Mouse (Mus musculus) intestine, embryonic 16.5 days (tissue): Measurements from ENCODE around the gene Olfr1357. TPM values are rescaled to one million over a fixed set of nuclear protein-coding genes. Genes with fewer than 3 reads are reported as not detected.
A peak's percentile ranks its signal among the peaks of the same experiment; 100 is the strongest.

Experiments used
- ATAC-seq: fragments of 200-750 bp; cut with Nextera tagmentation; 2 replicates; pipeline ENCODE4 v1.8.0; 2017; ENCODE audit warnings: moderate TSS enrichment, moderate library complexity
- H3K27ac ChIP-seq: fragments of 300-500 bp; sonication (generic); 2 replicates; pipeline ENCODE4 v1.5.1; 2014; ENCODE audit warnings: mild to moderate bottlenecking, low read length
- H3K27me3 ChIP-seq: fragments of 300-500 bp; sonication (generic); replicated peaks from 2 replicates; pipeline ENCODE4 v1.6.1; 2014; ENCODE audit warnings: low read length, control low read depth, mixed read lengths; ENCODE audit not compliant: control insufficient read depth, insufficient read depth
- H3K36me3 ChIP-seq: fragments of 300-500 bp; sonication (generic); 2 replicates; pipeline ENCODE4 v1.6.1; 2014; ENCODE audit warnings: low read length, control low read depth; ENCODE audit not compliant: control insufficient read depth, insufficient read depth
- H3K4me1 ChIP-seq: fragments of 300-500 bp; sonication (generic); 2 replicates; pipeline ENCODE4 v1.6.1; 2014; ENCODE audit warnings: low read length, control low read depth, mixed read lengths; ENCODE audit not compliant: control insufficient read depth, insufficient read depth
- H3K4me2 ChIP-seq: fragments of 300-500 bp; sonication (generic); 2 replicates; pipeline ENCODE4 v1.6.1; 2014; ENCODE audit warnings: low read depth, low read length, control low read depth
- H3K4me3 ChIP-seq: fragments of 300-500 bp; sonication (generic); 2 replicates; pipeline ENCODE4 v1.5.1; 2014; ENCODE audit warnings: mild to moderate bottlenecking, low read length
- H3K9ac ChIP-seq: fragments of 300-500 bp; sonication (generic); 2 replicates; pipeline ENCODE4 v1.6.1; 2014; ENCODE audit warnings: low read depth, low read length
- H3K9me3 ChIP-seq: fragments of 300-500 bp; sonication (generic); 2 replicates; pipeline ENCODE4 v1.6.1; 2016; ENCODE audit warnings: low read length, control low read depth; ENCODE audit not compliant: control insufficient read depth
- WGBS: fragments of 180-500 bp; shearing (Covaris S2); extraction: QIAGEN DNeasy Blood & Tissue Kit; methylation state at CpG from one replicate; pipeline ENCODE4 v1.1.7; 2014; 5-methylcytosine and 5-hydroxymethylcytosine counted together
- polyA plus RNA-seq: library from polyadenylated mRNA; unstranded; fragments of >200 nt; fragmentation: Nextera tagmentation; extraction: Ambion mirVana; gene quantifications from 2 replicates; pipeline ENCODE4 v1.2.1, GENCODE M21; 2015

Olfr1357 gene
- polyA plus RNA-seq, 1 experiment from 2014 or later: not detected

DNA sequence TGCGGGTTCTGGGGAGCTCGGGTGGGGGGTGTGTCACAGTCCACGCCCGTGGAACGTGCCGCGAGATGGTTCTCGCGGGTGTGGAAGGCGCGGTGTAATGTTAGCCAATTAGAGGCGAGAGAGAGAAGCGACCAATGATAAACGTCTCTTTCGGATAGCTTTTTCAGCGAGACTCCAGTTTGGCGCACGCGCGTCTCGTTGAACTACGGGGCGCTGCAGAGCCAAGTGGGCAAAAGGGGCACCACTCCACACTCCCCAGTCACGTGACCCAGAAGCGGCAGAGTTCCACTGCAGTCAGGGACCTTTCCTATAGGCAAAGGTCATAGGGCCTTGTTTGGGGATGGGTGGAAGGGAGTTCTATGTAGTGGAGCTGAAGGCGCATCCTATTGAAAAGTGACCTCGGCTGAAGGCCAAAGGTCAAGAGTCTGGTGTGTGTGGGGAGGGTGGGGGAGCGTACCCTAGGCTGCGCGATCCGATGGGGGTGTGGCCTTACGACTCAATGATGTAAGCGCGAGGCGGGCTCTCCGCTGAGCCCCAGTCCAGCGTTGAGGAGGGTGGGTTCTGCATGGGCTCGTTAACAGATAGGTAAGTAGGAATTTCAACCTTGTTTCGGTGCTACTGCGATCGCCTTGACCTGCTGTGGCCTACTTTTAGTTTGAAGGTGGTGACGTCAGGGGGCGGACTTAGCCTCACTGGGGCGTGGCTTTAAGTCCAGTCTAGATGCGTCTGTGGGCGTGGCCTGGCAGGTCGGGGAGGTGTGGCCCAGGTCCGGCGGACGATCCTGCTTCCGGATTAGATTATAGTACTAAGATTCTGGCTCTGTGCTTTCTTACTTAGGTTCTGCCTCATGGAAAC, 43.4 kb downstream of the Olfr1357 start, which contains the start of gene Ilvbl:
Gene Ilvbl (plus strand): TSS at position 97 of the 855 bp plus-strand sequence.
- peak within 1 kb of the TSS; percentile 82 for H3K9ac ChIP-seq
- WGBS: under 1% methylated on average over 51 of the region's 51 CpGs
- H3K4me1 ChIP-seq: peaks cover 4% of the 10 kb centered on the region
- H3K36me3 ChIP-seq: 0 out of 2 replicates have a peak, but pooled peaks cover 3% of the 10 kb centered on the region
- peak within 1 kb of the TSS; percentile 73 for H3K4me2 ChIP-seq
- H3K27ac ChIP-seq: peak within 1 kb of the TSS; percentile 97
- ATAC-seq: peak; percentile 92
- no peaks in the 10 kb centered on the region for H3K9me3 ChIP-seq
- no peaks in the 10 kb centered on the region for H3K27me3 ChIP-seq
- peak within 1 kb of the TSS; percentile 75 for H3K4me3 ChIP-seq

DNA sequence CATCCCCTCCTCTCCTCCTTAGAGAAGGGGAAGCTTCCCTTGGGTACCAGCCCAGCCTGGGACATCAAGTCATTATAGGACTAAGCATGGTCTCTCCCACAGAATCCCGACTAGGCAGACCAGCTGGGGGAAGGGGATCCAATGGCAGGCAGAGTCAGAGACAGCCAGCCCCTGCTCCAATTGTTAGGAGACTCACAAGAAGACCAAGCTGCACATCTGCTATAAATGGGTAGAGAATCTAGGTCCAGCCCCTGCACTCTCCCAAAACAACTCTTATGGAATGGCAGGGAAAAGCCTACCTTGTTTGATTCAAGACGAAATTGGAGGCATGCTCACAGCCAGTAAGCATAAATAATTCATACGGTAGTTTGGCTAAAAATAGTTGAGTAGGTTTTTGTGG, 44.6 kb downstream of the Olfr1357 start:
- Histone ChIP-seq H3K27me3 (no peaks in the 10 kb centered on the region), H3K4me1 (peaks cover 4% of the 10 kb centered on the region), H3K27ac (no peak overlapping the region), H3K36me3 (0 out of 2 replicates have a peak, but pooled peaks cover 3% of the 10 kb centered on the region), H3K4me2 (no peak overlapping the region), H3K9me3 (no peaks in the 10 kb centered on the region), H3K9ac (no peak overlapping the region), H3K4me3 (no peak overlapping the region)
- WGBS: 61% methylated on average over 3 of the region's 3 CpGs
- ATAC-seq: no peak

DNA sequence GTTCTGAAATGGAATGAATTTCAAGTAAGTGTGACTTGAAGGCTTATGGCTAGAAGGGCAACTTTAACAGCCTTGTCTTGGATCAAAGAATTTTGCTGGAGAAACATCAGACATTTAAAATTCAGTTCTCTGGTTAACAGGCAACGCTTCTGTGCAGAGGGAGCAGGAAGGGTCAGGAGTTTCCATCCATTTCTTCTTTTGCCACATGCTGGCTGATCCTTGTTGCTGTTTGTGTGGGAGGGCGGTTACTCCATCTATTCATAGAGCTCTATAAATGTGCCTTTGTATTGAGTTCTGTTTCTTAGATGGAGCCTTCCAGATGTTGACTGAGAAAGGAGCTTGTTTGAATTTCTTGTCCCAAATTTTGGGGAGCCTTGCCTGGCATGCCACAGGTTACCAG, 47.0 kb downstream of the Olfr1357 start:
- WGBS: 62% methylated on average over 2 of the region's 2 CpGs
- Histone ChIP-seq H3K27ac (no peak overlapping the region), H3K9ac (no peak overlapping the region), H3K4me1 (peaks cover 3% of the 10 kb centered on the region), H3K9me3 (no peaks in the 10 kb centered on the region), H3K4me2 (no peak overlapping the region), H3K4me3 (no peak overlapping the region), H3K36me3 (no peaks in the 10 kb centered on the region), H3K27me3 (no peaks in the 10 kb centered on the region)
- ATAC-seq: no peak

DNA sequence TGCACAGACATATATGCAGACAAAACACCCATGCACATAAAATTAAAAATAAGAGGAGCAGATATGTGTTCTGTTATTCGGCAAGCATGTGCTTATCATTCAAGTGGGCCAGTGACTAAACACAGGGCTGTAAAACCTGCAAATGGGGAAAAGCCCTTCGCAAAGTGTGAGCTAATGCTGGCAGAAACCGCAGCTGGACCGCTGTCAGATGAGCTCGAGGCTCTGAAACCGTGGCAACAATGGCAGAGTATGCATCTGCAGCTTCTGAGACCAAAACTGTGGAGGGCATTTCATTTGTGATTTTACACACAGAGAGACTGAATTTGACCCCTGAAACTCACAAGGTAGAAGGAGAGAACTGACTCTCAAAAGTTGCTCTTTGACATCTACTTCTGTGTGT, 47.5 kb downstream of the Olfr1357 start:
- no peak for ATAC-seq
- no peak overlapping the region for H3K4me3 ChIP-seq
- no peak overlapping the region for H3K27ac ChIP-seq
- H3K36me3 ChIP-seq: no peaks in the 10 kb centered on the region
- 59% methylated on average over 6 of the region's 6 CpGs for WGBS
- H3K9ac ChIP-seq: no peak overlapping the region
- no peaks in the 10 kb centered on the region for H3K27me3 ChIP-seq
- H3K4me1 ChIP-seq: no peaks in the 10 kb centered on the region
- H3K9me3 ChIP-seq: no peaks in the 10 kb centered on the region
- H3K4me2 ChIP-seq: no peak overlapping the region

DNA sequence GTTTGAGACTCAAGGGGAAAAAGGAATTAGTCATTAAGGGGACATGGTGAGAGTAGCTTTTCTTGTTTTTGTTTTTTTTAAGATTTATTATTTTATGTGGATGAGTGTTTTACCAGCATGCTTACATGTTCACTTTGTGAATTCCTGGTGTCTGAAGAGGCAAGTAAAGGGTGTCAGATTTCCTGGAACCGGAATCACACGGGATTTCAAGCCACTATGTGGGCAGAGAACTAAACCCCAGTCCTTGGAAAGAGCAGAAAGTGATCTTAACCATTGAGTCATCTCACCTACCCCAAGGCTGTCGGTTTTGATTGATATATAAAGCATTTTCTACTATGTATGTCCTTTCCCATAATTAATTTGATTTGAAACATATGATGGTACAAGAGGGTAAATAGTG, 48.2 kb downstream of the Olfr1357 start:
- Histone ChIP-seq H3K27ac (no peak overlapping the region), H3K4me3 (no peak overlapping the region), H3K4me2 (no peak overlapping the region), H3K9me3 (no peaks in the 10 kb centered on the region), H3K27me3 (no peaks in the 10 kb centered on the region), H3K36me3 (no peaks in the 10 kb centered on the region), H3K4me1 (no peaks in the 10 kb centered on the region), H3K9ac (no peak overlapping the region)
- ATAC-seq: no peak
- WGBS: 58% methylated on average over 3 of the region's 3 CpGs

DNA sequence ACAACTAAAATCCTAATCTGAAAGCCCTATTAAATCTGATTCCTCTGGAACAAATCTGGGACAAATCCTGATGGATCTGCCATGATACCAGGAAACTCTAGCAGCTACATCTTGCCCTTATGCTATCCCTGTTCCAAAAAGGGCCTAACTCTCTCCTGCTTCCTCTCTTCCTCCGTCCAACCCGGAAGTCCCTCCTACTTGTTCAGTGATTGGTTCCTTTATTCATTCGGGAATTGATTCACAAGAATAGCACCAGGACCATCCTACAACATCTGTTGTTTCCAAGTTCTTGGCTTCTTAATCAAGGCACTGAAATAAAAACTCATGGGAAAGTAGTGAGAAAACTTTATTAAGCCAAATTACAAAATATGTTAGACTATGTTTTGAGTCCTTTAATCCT, 48.7 kb downstream of the Olfr1357 start:
- WGBS: 75% methylated on average over 3 of the region's 3 CpGs
- Histone ChIP-seq H3K36me3 (no peaks in the 10 kb centered on the region), H3K4me2 (no peak overlapping the region), H3K27me3 (no peaks in the 10 kb centered on the region), H3K27ac (no peak overlapping the region), H3K4me1 (no peaks in the 10 kb centered on the region), H3K9ac (no peak overlapping the region), H3K9me3 (no peaks in the 10 kb centered on the region), H3K4me3 (no peak overlapping the region)
- no peak for ATAC-seq

DNA sequence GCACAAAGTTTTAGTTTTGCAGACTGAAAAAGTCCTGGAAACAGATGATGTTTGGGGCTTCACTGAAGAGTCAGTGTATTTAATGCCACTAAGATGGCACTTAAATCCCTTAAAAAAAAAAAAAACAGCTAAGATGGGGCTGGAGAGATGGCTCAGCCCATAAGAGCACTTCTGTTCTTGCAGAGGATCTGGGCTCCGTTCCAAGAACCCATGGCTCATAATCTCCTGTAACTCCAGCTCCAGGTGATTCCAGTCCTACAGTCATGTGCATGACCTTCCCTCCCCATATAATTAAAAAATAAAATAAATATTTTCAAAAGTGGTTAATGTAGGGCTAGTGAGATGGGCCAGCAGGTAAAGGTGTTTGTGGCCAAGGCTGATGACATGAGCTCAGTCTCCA, 52.8 kb downstream of the Olfr1357 start:
- 87% methylated on average over 1 of the region's 1 CpGs for WGBS
- Histone ChIP-seq H3K4me3 (no peak overlapping the region), H3K4me2 (no peak overlapping the region), H3K27ac (no peak overlapping the region), H3K36me3 (no peaks in the 10 kb centered on the region), H3K4me1 (no peaks in the 10 kb centered on the region), H3K9me3 (no peaks in the 10 kb centered on the region), H3K27me3 (no peaks in the 10 kb centered on the region), H3K9ac (no peak overlapping the region)
- no peak for ATAC-seq

Other genes with a start within 250 kb of the Olfr1357 start
- 252 and 268 TPM in 2 replicates for gene Rrp1, start 205.0 kb downstream of the Olfr1357 start, polyA plus RNA-seq
- gene Cstb, start 192.4 kb downstream of the Olfr1357 start, polyA plus RNA-seq: 288 and 325 TPM in 2 replicates
- gene Pdxk, start 153.1 kb downstream of the Olfr1357 start, polyA plus RNA-seq: 35.9 and 39.9 TPM in 2 replicates
- gene Olfr1358, start 100.6 kb downstream of the Olfr1357 start, polyA plus RNA-seq: not detected in 2 replicates
- 83.1 and 85.8 TPM in 2 replicates for gene Ilvbl, start 43.7 kb downstream of the Olfr1357 start, polyA plus RNA-seq
- gene Syde1, start 26.1 kb downstream of the Olfr1357 start, polyA plus RNA-seq: 12.5 and 13.4 TPM in 2 replicates
- gene Casp14, start 100.2 kb upstream of the Olfr1357 start, polyA plus RNA-seq: 0.18 and 0.37 TPM in 2 replicates
- gene Ccdc105, start 135.0 kb upstream of the Olfr1357 start, polyA plus RNA-seq: 0.12 TPM in 1 of 2 replicates, not detected in the other
- gene Slc1a6, start 162.4 kb upstream of the Olfr1357 start, polyA plus RNA-seq: 0.81 and 1.6 TPM in 2 replicates
- not detected in 2 replicates for gene Olfr1356, start 234.1 kb upstream of the Olfr1357 start, polyA plus RNA-seq